Mouse (Mus musculus) 3T3-L1 (cell line): Measurements from ENCODE around the gene Ldoc1.

Experiments used
- DNase-seq: peaks from one replicate; pipeline ENCODE4 v3.0.0-alpha.2; 2015; ENCODE audit warnings: low read depth, low spot score

Ldoc1 gene

GRCm38 (mm10) chrX:61709302-61710033, at the start of gene Ldoc1:
Gene Ldoc1, plus strand, starts transcription at chrX:61709497.
- no peak for DNase-seq

- DNase-seq = no peak
Observed at GRCm38 (mm10) chrX:61710131-61710530, 834 bp downstream of the Ldoc1 start.

- no peak for DNase-seq
Observed at GRCm38 (mm10) chrX:61722281-61723028, 13.2 kb downstream of the Ldoc1 start.

- DNase-seq = no peak
Observed at GRCm38 (mm10) chrX:61723029-61723980, 14.0 kb downstream of the Ldoc1 start.

GRCm38 (mm10) chrX:61727516-61728310, 18.4 kb downstream of the Ldoc1 start:
- DNase-seq = no peak
